ENCODE assay signal across 26 mouse cellular contexts in the genomic region with DNA sequence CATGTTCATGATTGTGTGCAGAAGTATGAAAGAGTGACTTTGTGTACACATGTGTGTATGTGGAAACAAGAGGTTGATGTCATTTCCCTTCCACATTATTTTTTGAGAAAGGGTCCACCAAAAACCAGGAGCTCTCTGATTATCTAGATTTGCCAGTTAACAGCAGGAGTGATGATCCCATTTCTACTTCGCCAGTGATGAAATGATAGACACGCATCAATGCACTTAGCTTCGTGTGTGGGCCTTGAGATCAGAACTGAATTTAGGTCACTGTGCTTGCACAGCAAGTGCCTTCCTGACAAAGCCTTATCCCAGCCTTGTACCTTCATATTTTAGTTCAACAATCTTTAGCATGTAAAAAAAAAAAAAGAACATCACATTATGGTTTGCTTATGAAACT.
"Had no signal": no experiment of that assay in that cellular context is flagged by ENCODE, and none has a peak within 500 bp of the region (broad histone marks: within the 10 kb centered on the region; RNA-seq: fewer than 3 reads in every experiment).

No protein-coding gene starts in this region.

- H3K9ac ChIP-seq: heart, embryonic 13.5 days; heart, embryonic 15.5 days; hindbrain, embryonic 13.5 days; hindbrain, embryonic 15.5 days; kidney, embryonic 15.5 days; limb, embryonic 13.5 days; limb, embryonic 15.5 days; liver, embryonic 13.5 days had no signal

- H3K9me3 ChIP-seq: heart, embryonic 13.5 days; heart, embryonic 15.5 days; hindbrain, embryonic 13.5 days; hindbrain, embryonic 15.5 days; kidney, embryonic 15.5 days; limb, embryonic 13.5 days; limb, embryonic 15.5 days; liver, embryonic 13.5 days had no signal

- H3K27me3 ChIP-seq: heart, embryonic 13.5 days; heart, embryonic 15.5 days; hindbrain, embryonic 13.5 days; hindbrain, embryonic 15.5 days; kidney, embryonic 15.5 days; limb, embryonic 13.5 days; limb, embryonic 15.5 days; liver, embryonic 13.5 days had no signal

- H3K4me2 ChIP-seq: heart, embryonic 11.5 days; heart, embryonic 13.5 days; heart, embryonic 15.5 days; hindbrain, embryonic 13.5 days; hindbrain, embryonic 15.5 days; kidney, embryonic 15.5 days; limb, embryonic 13.5 days; limb, embryonic 15.5 days; liver, embryonic 13.5 days had no signal

- H3K4me1 ChIP-seq: heart, embryonic 13.5 days; heart, embryonic 15.5 days; hindbrain, embryonic 13.5 days; hindbrain, embryonic 15.5 days; kidney, embryonic 15.5 days; limb, embryonic 13.5 days; limb, embryonic 15.5 days; liver, embryonic 13.5 days had no signal

- H3K4me3 ChIP-seq: heart, adult 2 months; heart, embryonic 13.5 days; heart, embryonic 15.5 days; hindbrain, embryonic 13.5 days; hindbrain, embryonic 15.5 days; kidney, embryonic 15.5 days; limb, embryonic 13.5 days; limb, embryonic 15.5 days; liver, embryonic 13.5 days had no signal

- H3K27ac ChIP-seq: heart, adult 2 months; heart, embryonic 13.5 days; heart, embryonic 15.5 days; hindbrain, embryonic 13.5 days; hindbrain, embryonic 15.5 days; hindbrain, postnatal 0 days; kidney, embryonic 15.5 days; kidney, postnatal 0 days; limb, embryonic 13.5 days; limb, embryonic 15.5 days; liver, embryonic 13.5 days had no signal

- H3K36me3 ChIP-seq: heart, embryonic 13.5 days; heart, embryonic 15.5 days; hindbrain, embryonic 13.5 days; hindbrain, embryonic 15.5 days; kidney, embryonic 15.5 days; limb, embryonic 13.5 days; limb, embryonic 15.5 days; liver, embryonic 13.5 days had no signal

- ATAC-seq: hindbrain, postnatal 0 days; intestine, embryonic 16.5 days had no signal

- DNase-seq: gastrocnemius, postnatal 14 days; gastrocnemius, postnatal 36 days; heart, adult 11 months; heart, adult 2 months; heart, postnatal 14 days; heart, postnatal 36 days; kidney, adult 11 months; kidney, adult 2 months; kidney, adult 9 months; kidney, postnatal 14 days; kidney, postnatal 36 days; layer of hippocampus, adult 9-11 months; layer of hippocampus, postnatal 36 days; left cerebral cortex, postnatal 4 days; liver, embryonic 13.5 days had no signal
